Mouse (Mus musculus): ENCODE measurements around the gene Cidec.

DNA sequence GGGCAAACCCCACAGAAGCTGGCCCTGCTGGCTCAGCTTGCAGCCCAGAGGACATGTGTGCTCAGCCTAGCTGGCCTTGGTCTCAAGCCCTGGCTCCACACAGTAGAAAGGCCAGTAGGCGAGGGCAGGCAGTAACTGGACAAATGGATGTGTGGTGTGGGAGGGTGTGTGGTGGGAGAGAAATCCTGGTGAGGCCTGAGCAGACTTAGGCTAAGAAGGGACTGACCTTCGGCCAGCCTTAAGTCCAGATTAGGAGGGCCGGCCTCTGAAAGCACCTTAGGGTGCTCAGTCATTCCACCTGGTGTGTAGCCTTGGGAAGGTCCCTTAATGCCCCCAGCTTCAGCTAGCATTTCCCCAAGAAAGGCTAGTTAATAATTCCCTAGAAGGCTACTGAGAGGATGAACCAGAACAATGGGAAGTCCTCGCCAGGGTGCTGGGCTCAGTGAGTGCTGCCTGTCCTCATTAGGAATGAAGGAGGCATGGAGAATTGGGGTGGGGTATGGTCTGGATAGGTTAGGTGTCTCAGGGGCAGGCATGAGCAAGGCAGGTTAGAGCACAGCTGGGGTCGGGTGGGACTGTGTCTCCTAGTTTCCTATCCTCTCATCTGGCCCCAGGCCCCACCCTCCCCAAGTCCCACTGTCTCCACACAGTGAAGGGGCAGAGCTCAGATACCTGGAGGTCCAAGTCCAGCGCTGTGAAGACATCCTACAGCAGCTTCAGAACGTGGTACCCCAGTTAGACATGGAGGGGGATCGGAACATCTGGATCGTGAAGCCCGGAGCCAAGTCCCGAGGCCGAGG is 30.7 kb downstream of the Cidec start:
- TF ChIP-seq CTCF (conservative IDR thresholded peaks at IDR 0.05; ENCODE audit: low read length), result no peak
- no peak for TF ChIP-seq POU5F1 (IDR thresholded peaks at IDR 0.05; ENCODE audit: borderline replicate concordance, low read length)
